Mouse (Mus musculus): ENCODE measurements around the gene Nppb.

DNA sequence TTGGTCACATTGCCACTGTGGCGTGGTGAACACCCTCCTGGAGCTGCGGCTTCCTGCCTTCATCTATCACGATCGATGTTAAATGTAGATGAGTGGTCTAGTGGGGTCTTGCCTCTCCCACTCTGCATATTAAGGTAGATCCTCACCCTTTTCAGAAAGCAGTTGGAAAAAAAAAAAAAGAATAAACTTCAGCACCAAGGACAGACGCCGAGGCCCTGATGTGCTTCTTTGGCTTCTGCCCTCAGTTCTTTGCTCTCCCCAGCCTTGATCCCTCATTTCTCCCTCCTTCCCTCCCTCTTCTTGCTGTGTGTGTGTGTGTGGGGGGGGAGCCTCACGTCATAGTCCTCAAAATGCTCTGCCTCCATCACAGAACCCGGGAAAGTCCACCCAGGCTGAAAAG is 16.3 kb downstream of the Nppb start:
- TF ChIP-seq CTCF (conservative IDR thresholded peaks at IDR 0.05; ENCODE audit: insufficient read depth, insufficient read length, low read depth, low read length) (no peak), POLR2A (IDR thresholded peaks at IDR 0.05; ENCODE audit: low read depth, low read length) (no peak)

All from kidney, adult 2 months (tissue).